Mouse (Mus musculus): ENCODE data around the gene Eef1b2.
"Not testable (repeated sequence)": the region's sequence is repeated elsewhere in the genome, so short reads cannot be mapped to it uniquely, and the experiment has no call there.

The Eef1b2 gene

DNA sequence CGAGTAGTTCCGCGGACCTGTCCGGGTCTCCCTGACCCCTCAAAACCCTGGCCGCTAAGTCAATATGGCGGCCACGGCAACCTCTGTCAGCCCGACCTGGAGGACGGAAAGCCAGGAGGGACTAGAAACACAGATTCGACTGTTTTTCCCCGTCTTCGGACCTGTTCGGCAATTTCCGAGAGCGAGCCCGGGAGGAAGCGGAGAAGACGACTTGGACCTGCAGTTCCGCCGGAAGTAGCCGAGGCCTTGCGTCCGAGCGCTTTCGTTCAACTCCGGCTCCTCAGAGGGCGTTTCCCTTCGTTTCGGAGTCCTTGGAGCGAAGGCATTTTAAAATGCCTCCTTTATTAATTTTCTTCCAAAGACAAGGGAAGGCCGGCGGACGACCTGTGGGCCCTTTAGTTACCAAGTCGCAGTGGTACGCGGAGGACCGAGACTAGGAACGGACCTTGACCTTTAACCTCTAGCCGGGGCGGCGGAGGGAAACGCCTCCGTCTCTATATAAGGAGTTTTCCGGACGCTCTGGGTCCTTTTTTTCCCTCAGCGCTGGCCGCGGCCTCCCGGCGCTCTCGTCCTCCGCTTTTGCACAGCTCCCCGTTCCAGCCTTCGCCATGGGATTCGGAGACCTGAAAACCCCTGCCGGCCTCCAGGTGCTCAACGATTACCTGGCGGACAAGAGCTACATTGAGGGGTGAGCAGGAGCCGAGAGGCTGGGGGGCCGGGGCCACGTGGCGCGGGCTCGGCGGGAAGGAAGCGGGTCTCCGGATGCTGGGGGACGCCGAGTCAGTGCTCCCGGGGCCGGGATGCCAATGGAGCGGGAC is at the start of gene Eef1b2, which contains the start of gene Ndufs1:
TSS of gene Eef1b2 (plus strand) at position 222 of the 818 bp plus-strand sequence.
TSS of gene Ndufs1 (minus strand) at position 230 of the 818 bp plus-strand sequence.
- peak; percentile 95 to 98 for DNase-seq (ENCODE audit: low spot score in 2 of 2)

GRCm38 (mm10) chr1:63129273-63129672 is 47.4 kb upstream of the Eef1b2 start:
- no peak for DNase-seq (ENCODE audit: low spot score in 2 of 2)

DNA sequence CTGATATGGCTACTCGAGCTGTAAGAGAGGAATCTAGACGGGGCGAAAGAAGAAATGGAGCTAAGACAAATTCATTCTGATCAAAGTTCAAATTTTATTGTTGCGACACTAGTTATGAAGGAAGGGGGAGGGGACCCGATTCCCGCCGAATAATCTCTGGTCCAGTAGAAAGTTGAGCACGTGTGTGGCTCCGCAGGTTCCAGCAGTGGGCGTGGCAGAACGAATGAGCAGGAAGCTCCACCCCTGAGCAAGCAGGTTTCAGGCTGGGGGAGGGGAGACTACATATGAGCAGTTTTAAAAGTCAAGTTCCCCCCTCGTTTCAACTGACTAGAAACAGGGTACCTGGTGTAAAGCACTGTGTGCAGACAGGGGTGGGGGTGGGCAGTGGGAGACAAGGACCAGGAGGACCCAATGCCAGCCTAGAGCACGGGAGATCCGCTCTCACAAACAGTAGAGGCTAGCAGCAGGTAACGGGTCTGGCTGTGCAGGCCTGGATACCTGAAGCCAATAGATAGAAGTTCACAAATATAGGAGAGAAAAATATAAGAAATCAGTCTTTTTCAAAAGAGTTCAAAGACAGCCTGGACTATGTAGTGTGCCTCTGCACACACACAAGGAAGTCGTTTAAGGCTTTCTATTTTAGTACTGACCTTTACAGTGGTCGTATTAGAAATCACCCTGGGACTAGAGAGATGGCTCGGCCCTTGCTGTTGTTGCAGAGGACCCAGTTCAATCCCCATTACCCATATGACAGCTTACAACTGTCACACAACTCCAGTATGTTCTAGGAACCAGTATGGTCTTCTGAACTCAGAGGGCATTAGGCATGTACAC is 46.6 kb upstream of the Eef1b2 start:
- no peak for DNase-seq (ENCODE audit: low spot score in 2 of 2)

DNA sequence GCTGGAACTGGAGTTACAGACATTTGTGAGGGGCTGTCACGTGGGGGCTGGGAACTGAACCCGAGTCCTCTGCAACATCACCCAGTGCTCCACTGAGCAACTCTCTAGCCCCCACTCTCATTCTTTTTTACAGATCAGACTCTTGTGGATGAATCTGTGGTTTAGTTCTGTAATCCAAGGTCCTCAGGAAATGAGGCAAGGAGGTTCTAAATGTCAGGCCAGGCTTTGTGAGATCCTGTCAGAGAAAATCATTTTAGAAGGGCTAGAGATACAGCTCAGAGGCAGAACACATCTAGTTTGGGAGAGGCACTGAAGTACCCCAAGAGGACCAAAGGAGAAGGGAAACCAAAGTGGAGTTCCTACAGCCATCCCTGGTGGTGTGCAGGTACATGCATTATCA is 45.7 kb upstream of the Eef1b2 start:
- no peak for DNase-seq (ENCODE audit: low spot score in 2 of 2)

- DNase-seq (ENCODE audit: low spot score in 2 of 2), result no peak
These were observed 44.9 kb upstream of the Eef1b2 start for GRCm38 (mm10) chr1:63131766-63132165.

- no peak for DNase-seq (ENCODE audit: low spot score in 2 of 2)
These were observed 42.1 kb upstream of the Eef1b2 start for GRCm38 (mm10) chr1:63134530-63134929.

GRCm38 (mm10) chr1:63137971-63138370 is 38.7 kb upstream of the Eef1b2 start:
- DNase-seq (ENCODE audit: low spot score in 2 of 2), result no peak

DNA sequence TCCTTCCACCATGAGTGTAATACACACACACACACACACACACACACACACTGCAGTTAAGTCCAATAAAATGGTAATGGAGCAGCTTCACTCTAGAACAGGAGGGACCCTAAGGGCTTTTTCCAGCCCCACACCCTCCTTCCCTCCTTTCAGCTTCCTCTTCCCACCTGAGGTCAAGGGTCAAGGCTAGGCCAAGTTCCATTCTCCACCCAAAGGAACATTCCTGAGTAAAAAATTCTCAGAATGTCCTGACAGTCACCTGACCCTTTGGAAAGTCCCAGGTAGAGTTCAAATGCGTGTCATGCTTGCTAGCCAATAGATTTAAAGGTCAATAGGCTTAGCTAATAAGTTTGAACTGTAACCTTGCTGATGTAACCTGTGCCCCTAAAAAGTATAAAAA is 38.0 kb upstream of the Eef1b2 start:
- DNase-seq (ENCODE audit: low spot score in 2 of 2), result not testable (repeated sequence)

DNA sequence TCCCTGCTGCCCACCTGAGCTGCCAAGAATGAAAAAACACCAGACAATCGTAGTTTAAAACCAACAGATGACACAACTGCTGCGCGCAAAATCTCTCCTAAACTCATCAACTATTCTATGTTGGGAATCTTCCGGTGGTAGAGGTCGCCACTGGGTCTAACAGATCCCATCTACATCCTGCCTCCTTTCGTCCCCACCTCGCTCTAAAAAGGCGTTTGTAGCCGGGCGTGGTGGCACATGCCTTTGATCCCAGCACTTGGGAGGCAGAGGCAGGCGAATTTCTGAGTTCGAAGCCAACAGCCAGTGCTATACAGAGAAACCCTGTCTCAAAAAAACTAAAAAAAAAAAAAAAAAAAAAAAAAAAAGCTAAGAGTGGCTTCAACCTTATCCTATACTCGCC is 36.4 kb upstream of the Eef1b2 start:
- no peak for DNase-seq (ENCODE audit: low spot score in 2 of 2)

GRCm38 (mm10) chr1:63168638-63169037 is 8.0 kb upstream of the Eef1b2 start:
- DNase-seq (ENCODE audit: low spot score in 2 of 2), result no peak

DNA sequence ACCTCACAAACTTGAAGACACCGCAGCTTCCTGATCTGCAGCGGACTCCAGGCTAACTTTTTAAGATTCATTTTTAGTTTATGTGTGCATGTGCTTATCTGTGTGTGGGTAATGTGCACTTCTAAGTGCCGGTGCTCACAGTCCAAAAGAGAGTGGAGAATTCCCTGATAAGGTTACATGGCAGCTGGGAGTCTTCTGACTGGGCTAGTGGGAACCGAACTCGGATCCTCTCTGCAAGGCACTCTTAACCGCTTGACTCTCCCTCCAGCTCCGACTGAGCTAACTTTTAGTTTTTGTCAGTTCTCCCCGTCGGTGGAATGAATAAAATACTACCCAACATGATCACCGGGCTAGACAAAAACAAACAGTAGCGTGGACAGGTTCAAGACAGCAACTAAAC is 772 bp upstream of the Eef1b2 start:
- DNase-seq (ENCODE audit: low spot score in 2 of 2), result no peak

DNA sequence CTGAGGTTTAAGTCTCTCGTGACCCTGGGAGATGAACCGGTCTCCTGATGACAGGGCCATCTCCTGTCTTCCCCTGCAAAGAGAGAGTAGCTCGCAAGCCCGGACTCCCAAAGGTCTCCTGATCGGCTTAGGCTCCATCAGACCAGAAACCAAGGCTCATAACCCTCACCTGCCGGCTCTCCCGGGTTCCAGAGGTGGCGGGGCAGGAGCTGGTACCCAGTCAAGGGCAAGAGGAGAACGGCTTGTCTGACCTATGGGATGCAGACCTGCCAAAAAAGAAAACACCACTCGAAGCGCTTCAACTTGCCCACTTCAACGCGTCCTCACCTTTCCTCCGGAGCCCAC is 394 bp upstream of the Eef1b2 start:
- DNase-seq (ENCODE audit: low spot score in 2 of 2), result no peak

DNA sequence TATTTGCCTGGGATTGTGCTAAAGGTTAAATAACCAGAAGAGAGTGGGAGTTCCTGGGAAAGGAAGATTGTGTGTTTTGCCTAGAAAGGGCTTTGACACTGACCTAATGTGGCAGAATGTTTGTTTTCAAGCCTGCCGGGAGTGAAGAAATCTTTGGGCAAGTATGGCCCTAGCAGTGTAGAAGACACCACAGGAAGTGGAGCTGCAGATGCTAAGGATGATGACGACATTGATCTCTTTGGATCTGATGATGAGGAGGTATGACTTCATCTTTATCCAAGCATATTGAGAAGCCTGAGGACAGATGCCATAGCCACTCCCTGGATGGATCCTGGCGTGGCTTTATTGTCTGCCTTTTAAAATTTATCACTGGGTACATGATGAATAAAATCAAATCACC is 1.7 kb downstream of the Eef1b2 start:
- DNase-seq (ENCODE audit: low spot score in 2 of 2), result no peak

- DNase-seq (ENCODE audit: low spot score in 2 of 2), result no peak
These were observed 3.5 kb downstream of the Eef1b2 start for GRCm38 (mm10) chr1:63180122-63180521.

DNA sequence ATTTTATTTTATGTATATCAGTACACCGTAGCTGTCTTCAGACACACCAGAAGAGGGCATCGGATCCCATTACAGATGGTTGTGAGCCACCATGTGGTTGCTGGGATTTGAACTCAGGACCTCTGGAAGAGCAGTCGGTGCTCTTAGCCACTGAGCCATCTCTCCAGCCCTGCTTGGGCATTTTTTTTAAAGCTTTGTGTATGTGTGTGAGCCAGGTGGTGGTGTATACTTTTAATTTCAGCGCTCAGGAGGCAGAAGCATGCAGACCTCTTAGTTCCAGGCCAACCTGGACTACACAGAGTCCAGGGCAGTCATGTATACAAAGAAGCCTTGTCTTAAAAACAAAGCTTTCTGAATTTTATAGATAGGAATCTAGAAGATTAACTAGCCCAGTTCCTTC is 4.0 kb downstream of the Eef1b2 start:
- not testable (repeated sequence) for DNase-seq (ENCODE audit: low spot score in 2 of 2)

- peak; percentile 76 to 83 for DNase-seq (ENCODE audit: low spot score in 2 of 2)
These were observed 4.4 kb downstream of the Eef1b2 start for GRCm38 (mm10) chr1:63181019-63181418.

DNA sequence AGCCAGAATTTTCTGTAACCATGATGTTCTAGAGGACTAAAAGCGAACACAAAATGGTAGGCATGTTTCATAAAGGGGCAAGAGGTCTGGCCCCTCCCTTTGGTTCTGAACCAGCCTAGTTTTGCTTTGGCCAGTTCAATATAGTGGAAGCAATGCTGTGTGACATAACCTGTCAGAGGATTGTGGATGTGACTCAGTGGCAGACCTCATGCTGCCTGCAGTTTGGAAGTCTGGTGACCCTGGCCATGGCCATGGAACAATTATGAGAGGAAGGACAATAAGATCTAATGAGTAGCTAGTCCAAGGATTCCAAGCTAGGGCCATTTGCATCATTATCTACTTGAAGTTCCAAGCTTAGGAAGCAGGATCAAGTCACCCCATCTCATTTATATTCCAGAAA is 4.9 kb downstream of the Eef1b2 start:
- no peak for DNase-seq (ENCODE audit: low spot score in 2 of 2)

- no peak for DNase-seq (ENCODE audit: low spot score in 2 of 2)
These were observed 5.6 kb downstream of the Eef1b2 start for GRCm38 (mm10) chr1:63182212-63182611.

- peak in 1 of 2 experiments; percentile 41 for DNase-seq (ENCODE audit: low spot score in 2 of 2)
These were observed 6.1 kb downstream of the Eef1b2 start for GRCm38 (mm10) chr1:63182636-63183270.

- not testable (repeated sequence) for DNase-seq (ENCODE audit: low spot score in 2 of 2)
These were observed 8.8 kb downstream of the Eef1b2 start for GRCm38 (mm10) chr1:63185430-63185829.

GRCm38 (mm10) chr1:63188536-63188935 is 11.9 kb downstream of the Eef1b2 start:
- no peak for DNase-seq (ENCODE audit: low spot score in 2 of 2)

DNA sequence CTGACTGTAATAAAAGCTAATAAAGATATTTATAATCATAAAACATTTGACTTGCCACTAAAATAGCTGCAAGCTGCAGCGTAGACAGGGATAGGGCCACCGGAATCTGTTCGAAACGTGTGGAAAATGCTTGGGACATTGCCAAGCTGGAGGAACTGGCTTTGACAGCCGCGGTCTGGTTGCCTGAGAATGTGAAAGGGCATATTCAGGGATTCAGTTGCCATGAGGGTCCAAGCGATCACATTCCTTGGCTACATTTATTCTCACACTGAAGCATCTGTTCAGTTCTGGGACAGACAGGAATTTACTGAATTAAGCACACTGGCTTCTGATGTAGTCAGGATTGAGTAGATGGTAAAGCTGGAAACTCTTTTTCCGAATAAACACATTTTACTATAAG is 14.2 kb downstream of the Eef1b2 start:
- no peak for DNase-seq (ENCODE audit: low spot score in 2 of 2)
